Mouse (Mus musculus): Measurements from ENCODE around the gene B4galnt3. TPM values are rescaled to one million over a fixed set of nuclear protein-coding genes. Genes with fewer than 3 reads are reported as not detected.

The B4galnt3 gene
- polyA plus RNA-seq, 1 experiment from 2014 or later, result 0.25 TPM

DNA sequence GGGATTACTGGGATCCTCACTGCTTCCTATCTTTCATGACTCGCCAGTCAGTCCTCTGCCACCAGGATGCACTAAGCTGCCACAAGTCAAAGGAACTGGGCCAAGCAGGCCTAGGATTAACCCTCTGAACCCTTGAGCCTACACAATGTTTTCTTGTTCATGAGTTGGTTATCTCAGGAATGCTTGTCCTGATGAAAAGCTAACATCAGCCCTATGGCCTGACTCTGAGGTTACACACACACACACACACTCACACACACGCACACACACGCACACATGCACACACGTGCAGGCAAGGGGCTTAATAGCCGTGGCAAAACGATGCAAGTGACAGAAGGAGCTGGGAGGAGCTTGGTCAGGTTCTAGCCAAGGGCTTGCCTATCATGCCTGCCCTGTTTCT, 69.0 kb downstream of the B4galnt3 start:
- H3K4me3 ChIP-seq (ENCODE audit: low read depth, low read length), result no peak overlapping the region
- no peak overlapping the region for H3K4me2 ChIP-seq
- no peaks in the 10 kb centered on the region for H3K9me3 ChIP-seq (ENCODE audit: control insufficient read depth, low read length)
- no peaks in the 10 kb centered on the region for H3K4me1 ChIP-seq (replicated peaks; ENCODE audit: control insufficient read depth, insufficient read depth, low read length)
- no peaks in the 10 kb centered on the region for H3K36me3 ChIP-seq (ENCODE audit: control insufficient read depth, insufficient read depth, low read length)
- 55% methylated on average over 6 of the region's 6 CpGs for WGBS
- H3K27ac ChIP-seq (ENCODE audit: low read depth, low read length), result no peak overlapping the region
- DNase-seq (ENCODE audit: low spot score) (no peak), ATAC-seq (replicated peaks; ENCODE audit: low FRiP score) (no peak)
- no peak overlapping the region for H3K9ac ChIP-seq (ENCODE audit: low read depth, low read length)
- H3K27me3 ChIP-seq (replicated peaks; ENCODE audit: control insufficient read depth, insufficient read depth, low read length), result no peaks in the 10 kb centered on the region

DNA sequence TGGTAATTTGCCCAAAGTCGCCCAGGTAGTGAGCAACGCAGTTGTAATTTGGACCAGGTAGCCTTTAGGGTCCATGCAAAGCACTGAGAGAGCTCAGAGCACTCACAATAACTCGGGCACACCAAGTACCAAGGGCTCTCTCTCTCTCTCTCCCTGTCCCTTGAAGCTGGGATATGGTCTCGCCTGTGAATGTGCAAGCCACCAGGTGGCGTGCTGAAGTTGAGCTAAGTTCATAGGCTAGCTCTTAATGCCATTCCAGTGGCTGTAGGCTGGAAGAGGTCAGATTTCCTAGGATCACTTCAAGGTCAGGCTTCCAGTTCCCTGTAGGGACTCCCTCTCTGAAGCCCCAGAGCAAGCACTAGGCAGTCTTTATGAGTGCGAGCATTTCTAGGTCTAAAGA, 71.7 kb downstream of the B4galnt3 start:
- peak; percentile 53; the same call in 1 of the 2 replicates for ATAC-seq (replicated peaks; ENCODE audit: low FRiP score)
- H3K9me3 ChIP-seq (ENCODE audit: control insufficient read depth, low read length), result no peaks in the 10 kb centered on the region
- H3K4me3 ChIP-seq (ENCODE audit: low read depth, low read length), result no peak overlapping the region
- no peak for DNase-seq (ENCODE audit: low spot score)
- H3K4me2 ChIP-seq, result no peak overlapping the region
- no peaks in the 10 kb centered on the region for H3K27me3 ChIP-seq (replicated peaks; ENCODE audit: control insufficient read depth, insufficient read depth, low read length)
- no peak overlapping the region for H3K27ac ChIP-seq (ENCODE audit: low read depth, low read length)
- H3K4me1 ChIP-seq (replicated peaks; ENCODE audit: control insufficient read depth, insufficient read depth, low read length), result peaks cover under 1% of the 10 kb centered on the region
- H3K36me3 ChIP-seq (ENCODE audit: control insufficient read depth, insufficient read depth, low read length), result no peaks in the 10 kb centered on the region
- WGBS, result 20% methylated on average over 6 of the region's 6 CpGs
- H3K9ac ChIP-seq (ENCODE audit: low read depth, low read length), result no peak overlapping the region

DNA sequence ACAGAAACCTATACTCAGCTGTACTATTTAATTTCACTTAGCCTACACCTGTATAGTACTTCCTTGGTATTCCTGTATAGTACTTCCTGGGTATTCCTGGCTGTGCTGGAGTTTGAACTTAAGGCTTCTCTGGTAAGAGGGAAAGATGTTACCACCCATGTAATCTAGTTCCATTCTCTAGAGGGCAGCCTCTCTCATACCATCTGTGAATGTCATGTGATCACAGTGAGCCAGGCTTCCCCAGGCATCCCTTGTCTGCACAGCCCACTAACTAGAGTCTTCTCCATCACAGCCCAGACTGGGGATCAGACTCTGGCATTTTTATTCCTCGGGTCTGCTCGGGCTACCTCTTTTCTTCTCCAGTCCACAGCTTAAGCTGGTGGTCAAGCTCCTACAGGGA, 75.1 kb downstream of the B4galnt3 start:
- Histone ChIP-seq H3K36me3 (ENCODE audit: control insufficient read depth, insufficient read depth, low read length) (no peaks in the 10 kb centered on the region), H3K27ac (ENCODE audit: low read depth, low read length) (no peak overlapping the region), H3K4me1 (replicated peaks; ENCODE audit: control insufficient read depth, insufficient read depth, low read length) (peaks cover 18% of the 10 kb centered on the region), H3K9ac (ENCODE audit: low read depth, low read length) (no peak overlapping the region), H3K9me3 (ENCODE audit: control insufficient read depth, low read length) (no peaks in the 10 kb centered on the region), H3K27me3 (replicated peaks; ENCODE audit: control insufficient read depth, insufficient read depth, low read length) (no peaks in the 10 kb centered on the region), H3K4me3 (ENCODE audit: low read depth, low read length) (no peak overlapping the region), H3K4me2 (no peak overlapping the region)
- no peak for DNase-seq (ENCODE audit: low spot score)
- no peak for ATAC-seq (replicated peaks; ENCODE audit: low FRiP score)
- WGBS, result 82% methylated on average over 2 of the region's 2 CpGs

DNA sequence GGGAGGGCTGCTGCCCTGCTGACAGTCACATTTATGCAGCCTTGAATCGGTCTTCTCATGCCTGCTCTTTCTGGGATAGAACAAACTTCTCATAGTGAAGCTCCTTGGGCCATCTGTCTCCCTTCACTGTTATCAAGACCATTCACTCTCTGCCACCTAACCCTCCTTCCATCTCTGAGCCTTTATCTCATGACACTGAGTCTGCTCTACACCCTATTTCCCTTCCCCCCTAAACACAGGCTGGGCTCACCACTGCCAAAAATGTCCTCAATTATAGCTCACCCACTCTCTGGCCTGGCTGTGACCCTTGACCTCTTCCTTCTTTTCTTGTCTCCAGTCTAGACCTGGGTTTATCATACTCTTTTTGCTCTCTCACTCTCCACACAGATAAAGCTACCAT, 77.7 kb downstream of the B4galnt3 start:
- DNase-seq (ENCODE audit: low spot score), result no peak
- H3K4me1 ChIP-seq (replicated peaks; ENCODE audit: control insufficient read depth, insufficient read depth, low read length), result peaks cover 18% of the 10 kb centered on the region
- no peak overlapping the region for H3K4me3 ChIP-seq (ENCODE audit: low read depth, low read length)

DNA sequence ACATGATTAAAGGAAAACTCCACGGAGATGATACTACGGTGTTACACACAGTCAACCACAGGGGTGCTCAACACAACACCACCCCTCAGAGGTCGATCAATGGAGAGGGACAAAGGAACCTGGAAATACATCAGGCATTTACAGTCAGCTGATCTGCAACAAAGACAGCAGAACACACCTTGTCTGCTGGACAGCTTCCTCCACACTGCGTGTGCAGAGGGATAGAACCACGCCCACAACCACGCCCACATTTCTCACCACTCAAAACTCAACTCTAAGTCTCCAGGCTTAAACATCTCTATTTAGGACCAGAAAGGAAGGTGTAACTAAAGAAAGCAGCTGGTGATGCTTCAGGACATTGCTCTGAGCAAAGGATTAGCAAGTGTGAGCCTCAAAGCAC, 82.8 kb downstream of the B4galnt3 start:
- H3K27ac ChIP-seq (ENCODE audit: low read depth, low read length), result no peak overlapping the region
- no peak overlapping the region for H3K4me2 ChIP-seq
- no peaks in the 10 kb centered on the region for H3K27me3 ChIP-seq (replicated peaks; ENCODE audit: control insufficient read depth, insufficient read depth, low read length)
- no peaks in the 10 kb centered on the region for H3K36me3 ChIP-seq (ENCODE audit: control insufficient read depth, insufficient read depth, low read length)
- peaks cover 11% of the 10 kb centered on the region for H3K4me1 ChIP-seq (replicated peaks; ENCODE audit: control insufficient read depth, insufficient read depth, low read length)
- H3K9me3 ChIP-seq (ENCODE audit: control insufficient read depth, low read length), result no peaks in the 10 kb centered on the region
- DNase-seq (ENCODE audit: low spot score) (no peak), ATAC-seq (replicated peaks; ENCODE audit: low FRiP score) (0 out of 2 replicates have a peak, but pooled peaks have one; percentile 22)
- H3K9ac ChIP-seq (ENCODE audit: low read depth, low read length), result no peak overlapping the region
- WGBS, result 66% methylated on average over 6 of the region's 6 CpGs
- no peak overlapping the region for H3K4me3 ChIP-seq (ENCODE audit: low read depth, low read length)

More for the DNA sequence above, 77.7 kb downstream of the B4galnt3 start:
- H3K9ac ChIP-seq (ENCODE audit: low read depth, low read length), result peak overlapping the region; percentile 62
- peak; percentile 99 for ATAC-seq (replicated peaks; ENCODE audit: low FRiP score)
- H3K27me3 ChIP-seq (replicated peaks; ENCODE audit: control insufficient read depth, insufficient read depth, low read length), result no peaks in the 10 kb centered on the region
- H3K36me3 ChIP-seq (ENCODE audit: control insufficient read depth, insufficient read depth, low read length), result no peaks in the 10 kb centered on the region
- H3K27ac ChIP-seq (ENCODE audit: low read depth, low read length), result peak overlapping the region; percentile 95
- H3K4me2 ChIP-seq, result peak overlapping the region; percentile 48
- WGBS, result 31% methylated on average over 1 of the region's 1 CpGs
- H3K9me3 ChIP-seq (ENCODE audit: control insufficient read depth, low read length), result no peaks in the 10 kb centered on the region

DNA sequence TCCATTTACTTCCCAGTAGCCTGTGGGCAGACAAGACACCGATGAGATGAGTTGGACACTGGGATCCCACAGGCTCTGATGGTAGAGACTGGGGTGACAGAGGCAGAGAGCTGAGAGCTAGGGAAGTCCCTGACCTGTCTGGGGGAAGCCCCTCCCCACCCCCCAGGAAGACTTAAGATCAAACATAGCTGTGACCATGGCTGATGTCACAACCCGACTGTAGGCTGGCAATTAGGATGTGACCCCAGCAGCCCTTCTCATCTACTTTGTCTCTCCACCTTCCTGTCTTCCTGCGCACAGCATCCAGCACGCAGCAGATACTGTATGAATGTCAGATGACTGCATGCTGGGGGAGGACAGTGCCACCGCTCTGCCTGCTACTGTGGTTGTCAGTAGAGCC, 87.8 kb downstream of the B4galnt3 start:
- H3K27ac ChIP-seq (ENCODE audit: low read depth, low read length), result no peak overlapping the region
- no peaks in the 10 kb centered on the region for H3K9me3 ChIP-seq (ENCODE audit: control insufficient read depth, low read length)
- DNase-seq (ENCODE audit: low spot score) (no peak), ATAC-seq (replicated peaks; ENCODE audit: low FRiP score) (no peak)
- no peak overlapping the region for H3K4me3 ChIP-seq (ENCODE audit: low read depth, low read length)
- H3K9ac ChIP-seq (ENCODE audit: low read depth, low read length), result no peak overlapping the region
- WGBS, result 71% methylated on average over 5 of the region's 5 CpGs
- no peaks in the 10 kb centered on the region for H3K36me3 ChIP-seq (ENCODE audit: control insufficient read depth, insufficient read depth, low read length)
- H3K27me3 ChIP-seq (replicated peaks; ENCODE audit: control insufficient read depth, insufficient read depth, low read length), result no peaks in the 10 kb centered on the region; the same call in 1 of the 2 replicates
- H3K4me2 ChIP-seq, result no peak overlapping the region
- no peaks in the 10 kb centered on the region for H3K4me1 ChIP-seq (replicated peaks; ENCODE audit: control insufficient read depth, insufficient read depth, low read length)

DNA sequence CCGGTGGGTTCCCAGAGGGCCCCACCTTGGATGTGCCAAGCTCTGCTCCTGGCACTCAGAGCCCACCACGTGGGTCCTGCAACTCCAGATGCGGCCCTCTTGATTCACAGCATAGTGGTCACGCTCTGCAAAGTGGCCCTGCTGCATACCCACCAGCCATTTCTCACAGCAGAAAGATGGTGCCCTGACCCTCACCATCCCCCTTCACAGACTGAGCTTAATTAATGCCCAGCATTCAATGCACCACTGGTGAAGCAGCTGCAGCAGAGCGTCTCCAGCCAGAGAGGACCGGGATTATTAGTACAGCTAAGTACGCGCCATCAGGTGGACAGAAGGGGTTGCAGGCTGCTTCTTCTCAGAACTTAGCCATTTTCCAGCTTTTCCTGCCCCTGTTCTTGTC, 92.0 kb downstream of the B4galnt3 start:
- Histone ChIP-seq H3K4me2 (no peak overlapping the region), H3K9ac (ENCODE audit: low read depth, low read length) (no peak overlapping the region), H3K27me3 (replicated peaks; ENCODE audit: control insufficient read depth, insufficient read depth, low read length) (no peaks in the 10 kb centered on the region; the same call in 1 of the 2 replicates), H3K4me1 (replicated peaks; ENCODE audit: control insufficient read depth, insufficient read depth, low read length) (0 out of 2 replicates have a peak, but pooled peaks cover 2% of the 10 kb centered on the region), H3K9me3 (ENCODE audit: control insufficient read depth, low read length) (no peaks in the 10 kb centered on the region), H3K36me3 (ENCODE audit: control insufficient read depth, insufficient read depth, low read length) (no peaks in the 10 kb centered on the region), H3K27ac (ENCODE audit: low read depth, low read length) (no peak overlapping the region), H3K4me3 (ENCODE audit: low read depth, low read length) (no peak overlapping the region)
- no peak for DNase-seq (ENCODE audit: low spot score)
- WGBS, result 78% methylated on average over 8 of the region's 8 CpGs
- no peak for ATAC-seq (replicated peaks; ENCODE audit: low FRiP score)

DNA sequence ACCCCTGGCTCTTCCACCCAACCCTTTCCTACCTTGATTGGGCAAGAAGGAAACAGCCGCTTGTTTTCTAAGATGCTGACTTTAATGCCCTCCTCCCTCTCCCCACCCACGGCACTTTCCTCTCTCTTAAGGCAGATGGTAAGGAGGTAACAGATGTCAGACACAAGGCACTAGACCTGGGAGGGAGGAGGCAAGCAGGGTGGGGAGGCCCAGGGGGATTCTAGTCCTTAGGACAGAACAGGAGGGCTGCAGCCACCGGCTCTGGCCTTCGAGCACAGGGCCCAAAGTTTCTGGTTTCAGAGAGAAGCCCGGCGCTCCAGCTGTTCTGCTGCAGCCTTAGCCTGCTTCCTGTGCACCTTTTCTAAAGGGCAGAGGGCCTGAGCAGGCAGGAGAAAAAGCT, 92.4 kb downstream of the B4galnt3 start:
- Histone ChIP-seq H3K27me3 (replicated peaks; ENCODE audit: control insufficient read depth, insufficient read depth, low read length) (no peaks in the 10 kb centered on the region; the same call in 1 of the 2 replicates), H3K9ac (ENCODE audit: low read depth, low read length) (no peak overlapping the region), H3K4me3 (ENCODE audit: low read depth, low read length) (no peak overlapping the region), H3K4me2 (no peak overlapping the region), H3K4me1 (replicated peaks; ENCODE audit: control insufficient read depth, insufficient read depth, low read length) (0 out of 2 replicates have a peak, but pooled peaks cover 2% of the 10 kb centered on the region), H3K27ac (ENCODE audit: low read depth, low read length) (no peak overlapping the region), H3K9me3 (ENCODE audit: control insufficient read depth, low read length) (no peaks in the 10 kb centered on the region), H3K36me3 (ENCODE audit: control insufficient read depth, insufficient read depth, low read length) (no peaks in the 10 kb centered on the region)
- DNase-seq (ENCODE audit: low spot score) (no peak), ATAC-seq (replicated peaks; ENCODE audit: low FRiP score) (no peak)
- WGBS, result 75% methylated on average over 6 of the region's 6 CpGs

DNA sequence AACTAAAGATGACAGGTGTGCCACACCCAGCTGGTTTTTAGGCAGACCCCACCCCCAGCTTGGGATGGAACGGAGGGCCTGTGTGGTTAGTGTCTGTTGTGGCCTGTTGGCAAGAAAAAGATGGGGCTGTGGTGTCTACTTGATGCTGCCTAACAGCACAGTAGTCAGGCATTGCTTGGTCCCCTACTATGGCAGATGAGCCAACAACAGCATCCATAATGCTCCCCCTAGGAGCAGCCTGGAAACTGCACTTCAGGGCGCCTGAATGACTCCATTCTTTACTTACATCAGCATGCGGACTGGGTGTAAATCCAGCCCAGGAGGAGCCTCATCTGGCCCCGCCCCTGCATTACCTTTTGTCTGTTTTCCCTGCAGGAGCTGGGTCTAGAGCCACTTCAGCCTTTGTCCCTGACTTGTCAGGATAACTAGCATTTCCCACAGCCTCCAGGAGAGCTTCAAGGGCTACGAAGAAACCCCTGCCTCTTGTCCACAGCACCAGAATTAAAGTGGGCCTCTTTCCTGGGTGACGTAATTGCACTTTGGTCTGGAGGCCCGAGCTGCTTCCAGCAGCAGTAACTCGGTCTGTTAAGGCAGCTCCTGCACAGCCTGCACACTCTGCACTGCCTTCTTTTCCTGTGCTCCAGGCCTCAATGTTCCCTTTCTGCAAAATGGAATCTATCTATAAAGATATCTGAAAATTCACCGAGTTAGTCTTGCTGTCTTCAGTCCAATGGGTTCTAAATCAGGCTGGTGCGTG, 94.5 kb downstream of the B4galnt3 start:
- H3K4me3 ChIP-seq (ENCODE audit: low read depth, low read length), result no peak overlapping the region
- 0 out of 2 replicates have a peak, but pooled peaks cover 2% of the 10 kb centered on the region for H3K4me1 ChIP-seq (replicated peaks; ENCODE audit: control insufficient read depth, insufficient read depth, low read length)
- no peaks in the 10 kb centered on the region for H3K9me3 ChIP-seq (ENCODE audit: control insufficient read depth, low read length)
- no peak overlapping the region for H3K27ac ChIP-seq (ENCODE audit: low read depth, low read length)
- H3K9ac ChIP-seq (ENCODE audit: low read depth, low read length), result no peak overlapping the region
- H3K36me3 ChIP-seq (ENCODE audit: control insufficient read depth, insufficient read depth, low read length), result no peaks in the 10 kb centered on the region
- H3K27me3 ChIP-seq (replicated peaks; ENCODE audit: control insufficient read depth, insufficient read depth, low read length), result no peaks in the 10 kb centered on the region; the same call in 1 of the 2 replicates
- no peak for ATAC-seq (replicated peaks; ENCODE audit: low FRiP score)
- DNase-seq (ENCODE audit: low spot score), result no peak
- no peak overlapping the region for H3K4me2 ChIP-seq
- 48% methylated on average over 10 of the region's 10 CpGs for WGBS
